Mouse (Mus musculus) layer of hippocampus, postnatal 14 days (tissue): ENCODE data around the gene Myl9. TPM values are rescaled to one million over a fixed set of nuclear protein-coding genes. Genes with fewer than 3 reads are reported as not detected.
"Not testable (repeated sequence)": the region's sequence is repeated elsewhere in the genome, so short reads cannot be mapped to it uniquely, and the experiment has no call there.

Experiments
- DNase-seq, 2 experiments: peaks; one replicate each; pipeline ENCODE4 v3.0.0; 2021 to 2022; ENCODE audit warnings: low spot score in 2 of 2, mixed read lengths in 1 of 2
- total RNA-seq, 2 experiments: library from RNA; stranded (reverse); gene quantifications; 2 replicates each; pipeline ENCODE4 v1.2.3; 2021

The Myl9 gene
- total RNA-seq, 2 experiments from 2014 or later: 22.3 to 24.9 TPM

- DNase-seq: no peak
Observed at GRCm38 (mm10) chr2:156782481-156783348, 7.5 kb downstream of the Myl9 start.

GRCm38 (mm10) chr2:156783349-156783728 lies 8.1 kb downstream of the Myl9 start:
- DNase-seq: no peak

GRCm38 (mm10) chr2:156784016-156784585 lies 8.9 kb downstream of the Myl9 start:
- DNase-seq: no peak

GRCm38 (mm10) chr2:156784891-156785290 lies 9.7 kb downstream of the Myl9 start:
- DNase-seq: no peak

DNA sequence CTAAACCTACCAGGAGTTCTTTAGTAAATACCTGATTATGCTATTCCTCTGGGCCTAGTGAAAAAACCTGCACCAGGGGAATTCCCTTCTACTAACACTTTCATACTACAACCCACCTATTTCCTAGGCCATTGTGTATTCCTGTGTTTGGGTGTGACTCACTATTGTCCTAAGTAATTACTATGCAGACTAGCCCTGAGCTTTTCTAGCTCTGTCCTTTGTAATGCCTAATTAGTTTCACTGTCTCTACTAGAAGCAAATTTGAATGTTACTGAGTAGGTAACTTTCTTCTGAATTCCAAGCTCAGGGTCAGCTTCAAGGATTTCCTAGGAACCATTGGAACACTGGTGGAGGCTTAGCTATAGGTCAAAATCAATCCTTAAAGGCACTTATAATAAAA lies 11.1 kb downstream of the Myl9 start:
- DNase-seq: not testable (repeated sequence)

DNA sequence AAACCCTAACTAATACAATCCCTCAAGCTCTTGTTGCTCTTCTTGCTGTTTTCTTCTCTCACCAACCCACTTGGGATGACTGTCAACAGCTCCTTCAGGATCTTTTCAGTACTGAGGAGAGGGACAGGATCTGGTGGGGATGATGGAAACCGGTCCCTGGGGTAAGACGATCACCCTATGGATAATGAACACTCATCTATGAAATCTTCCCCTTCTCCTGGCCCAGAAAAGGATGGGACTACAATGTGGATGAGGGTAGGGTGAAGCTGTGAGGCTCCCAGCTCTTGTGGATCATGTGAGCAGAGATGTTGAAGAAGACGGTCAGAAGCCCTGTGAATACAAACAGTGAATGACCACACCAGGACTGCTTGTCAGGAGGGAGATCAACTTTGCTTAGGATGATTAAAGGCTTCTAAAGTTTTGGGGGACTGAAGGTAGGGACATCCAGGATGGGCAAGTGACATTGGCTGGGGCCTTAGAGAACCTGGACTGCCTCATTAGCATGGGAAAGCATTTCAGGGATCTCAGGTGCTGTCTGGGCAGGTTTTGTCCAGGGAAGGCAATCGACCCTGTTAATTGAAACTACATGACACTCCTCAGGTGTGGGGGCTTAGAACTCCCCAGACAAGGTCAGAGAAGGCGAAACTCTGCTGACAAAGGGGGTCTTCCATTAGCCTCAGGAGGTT lies 12.0 kb downstream of the Myl9 start:
- DNase-seq: no peak

- DNase-seq: no peak
Observed at GRCm38 (mm10) chr2:156787776-156788105, 12.5 kb downstream of the Myl9 start.

DNA sequence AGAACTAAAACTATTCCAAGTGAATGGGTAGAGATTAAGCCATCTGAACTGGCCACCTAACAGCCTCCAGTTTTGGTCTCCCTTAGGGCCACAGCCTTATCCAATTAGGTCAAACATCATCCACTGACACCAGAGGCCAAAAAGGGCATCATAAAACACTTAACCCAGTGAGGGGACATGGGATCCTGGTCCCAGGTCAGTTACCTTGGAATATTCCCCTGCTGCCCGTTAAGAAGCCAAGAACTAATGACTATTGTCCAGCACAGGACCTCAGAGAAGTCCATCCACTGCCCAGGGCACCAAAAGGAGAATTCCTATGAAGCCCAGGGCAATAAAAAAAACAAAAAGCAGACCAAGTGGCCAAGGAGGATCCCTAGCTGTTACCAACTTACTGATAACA lies 13.6 kb downstream of the Myl9 start:
- DNase-seq: no peak

GRCm38 (mm10) chr2:156798516-156798915 lies 23.3 kb downstream of the Myl9 start:
- no peak for DNase-seq

DNA sequence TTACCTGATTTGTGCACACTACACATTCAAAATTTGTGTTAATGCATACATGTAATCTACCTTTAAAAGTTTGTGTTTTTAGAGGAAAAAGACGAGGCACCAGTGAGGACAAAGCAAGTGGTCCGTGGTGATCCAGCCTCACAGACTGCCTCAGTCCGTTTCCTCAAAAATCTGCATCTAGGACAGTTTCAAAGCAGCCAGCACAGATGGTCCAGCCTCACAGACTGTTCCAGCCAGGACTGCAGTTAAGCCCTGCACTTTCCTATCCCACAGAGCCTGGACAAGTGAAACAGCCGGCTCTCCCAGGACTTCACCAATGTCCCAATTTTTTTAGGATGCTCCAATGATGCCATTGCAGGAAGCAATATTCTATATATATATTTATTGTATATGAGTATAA lies 25.8 kb downstream of the Myl9 start:
- no peak for DNase-seq

DNA sequence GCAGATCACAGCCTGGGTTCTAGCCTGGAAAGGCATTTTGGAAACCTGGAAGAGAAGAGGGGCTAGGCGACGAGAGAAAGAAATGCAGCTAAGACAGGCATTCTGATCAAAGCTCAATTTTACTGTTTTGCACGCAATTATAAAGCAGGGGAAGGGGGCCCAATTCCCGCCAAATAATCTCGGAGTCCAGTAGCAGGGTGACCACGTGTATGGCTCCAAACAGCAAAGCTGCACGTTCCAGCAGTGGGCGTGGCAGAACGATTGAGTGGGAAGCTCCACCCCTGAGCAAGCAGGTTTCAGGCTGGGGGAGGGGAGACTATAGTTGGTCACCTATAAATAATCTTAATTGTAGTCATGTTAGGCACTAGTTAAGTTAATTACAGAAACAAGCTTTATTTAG lies 26.9 kb downstream of the Myl9 start:
- not testable (repeated sequence) for DNase-seq

DNA sequence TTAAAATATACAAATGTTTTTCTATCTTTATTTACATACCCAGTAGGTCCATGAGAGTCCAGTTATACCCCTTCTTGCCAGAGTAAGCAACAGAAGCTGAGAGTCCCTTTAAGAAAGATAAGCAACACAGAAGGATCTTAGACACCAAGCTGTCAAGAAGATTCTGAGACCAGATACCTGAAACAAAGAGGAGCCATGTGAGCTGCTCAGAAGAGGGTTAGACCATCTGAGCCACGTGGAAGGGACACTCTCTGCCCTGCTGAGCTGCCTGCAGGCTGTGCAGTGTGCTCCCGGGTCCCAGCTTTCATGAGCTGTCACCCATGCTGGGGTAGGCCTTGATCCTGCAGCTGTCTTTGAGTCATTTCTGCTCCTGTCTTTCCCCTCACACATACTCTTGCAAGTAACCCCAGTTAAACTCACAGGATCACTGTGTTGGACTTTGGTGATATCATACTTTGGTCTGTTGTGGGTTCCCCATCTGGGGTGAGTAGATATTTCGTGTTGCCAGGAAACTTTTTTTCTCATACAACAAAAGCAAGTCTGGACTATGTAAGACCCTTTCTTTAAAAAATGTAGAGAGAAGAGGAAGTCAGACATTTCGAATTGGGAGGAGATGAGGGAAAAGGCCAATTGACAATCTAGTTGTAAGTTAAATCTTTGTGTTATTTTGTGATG lies 28.6 kb downstream of the Myl9 start:
- no peak for DNase-seq

DNA sequence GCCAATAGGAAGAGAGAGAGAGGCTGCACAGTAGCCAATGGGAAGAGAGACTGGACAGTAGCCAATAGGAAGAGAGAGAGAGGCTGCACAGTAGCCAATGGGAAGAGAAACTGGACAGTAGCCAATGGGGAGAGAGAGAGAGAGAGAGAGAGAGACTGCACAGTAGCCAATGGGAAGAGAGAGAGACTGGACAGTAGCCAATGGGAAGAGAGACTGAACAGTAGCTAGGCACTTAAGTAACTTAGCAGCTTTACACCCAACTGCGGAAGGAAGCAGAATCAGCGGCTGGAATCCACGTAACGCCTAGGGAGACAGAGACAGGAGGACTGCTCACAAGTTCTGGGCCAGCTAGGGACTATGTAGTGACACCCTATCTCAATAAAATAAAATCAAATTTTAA lies 29.4 kb downstream of the Myl9 start:
- no peak for DNase-seq

DNA sequence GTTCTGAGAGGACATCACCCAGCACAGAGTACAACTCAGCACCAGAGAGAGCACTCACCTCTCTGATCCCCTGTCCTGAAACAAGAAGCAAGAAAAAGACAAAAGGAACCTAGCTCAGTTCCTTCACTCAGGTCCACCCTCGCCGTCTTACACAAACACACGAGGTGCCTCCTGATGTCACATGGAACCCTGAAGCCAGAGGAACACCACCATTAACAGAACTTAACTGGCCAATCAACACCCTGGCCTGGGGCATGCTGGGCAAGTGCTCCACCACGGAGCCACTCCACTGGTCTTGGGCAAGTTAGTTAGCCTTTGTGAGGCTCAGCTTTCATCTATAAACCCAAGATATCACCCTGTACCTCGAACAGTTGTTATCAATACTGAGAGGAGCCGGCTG lies 31.7 kb downstream of the Myl9 start:
- DNase-seq: no peak

- DNase-seq: peak; percentile 62 to 77
Observed at GRCm38 (mm10) chr2:156809579-156809978, 34.4 kb downstream of the Myl9 start.

DNA sequence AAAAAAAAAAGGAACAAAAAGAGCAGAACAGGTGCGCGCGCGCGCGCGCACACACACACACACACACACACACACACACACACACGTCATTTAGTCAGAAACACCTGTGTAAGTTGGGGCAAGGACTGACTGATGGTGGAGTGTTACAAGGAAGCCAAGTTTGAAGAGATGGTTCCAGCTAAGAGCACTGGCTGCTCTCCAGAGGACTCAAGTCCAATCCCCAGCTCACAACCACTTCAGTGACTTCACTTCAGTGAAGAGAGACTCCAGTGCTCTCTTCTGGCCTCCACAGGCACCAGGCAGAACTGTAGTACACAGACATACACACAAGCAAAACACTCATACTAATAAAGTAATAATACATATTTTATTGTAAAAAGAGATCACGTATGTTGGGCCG lies 35.5 kb downstream of the Myl9 start:
- no peak for DNase-seq

DNA sequence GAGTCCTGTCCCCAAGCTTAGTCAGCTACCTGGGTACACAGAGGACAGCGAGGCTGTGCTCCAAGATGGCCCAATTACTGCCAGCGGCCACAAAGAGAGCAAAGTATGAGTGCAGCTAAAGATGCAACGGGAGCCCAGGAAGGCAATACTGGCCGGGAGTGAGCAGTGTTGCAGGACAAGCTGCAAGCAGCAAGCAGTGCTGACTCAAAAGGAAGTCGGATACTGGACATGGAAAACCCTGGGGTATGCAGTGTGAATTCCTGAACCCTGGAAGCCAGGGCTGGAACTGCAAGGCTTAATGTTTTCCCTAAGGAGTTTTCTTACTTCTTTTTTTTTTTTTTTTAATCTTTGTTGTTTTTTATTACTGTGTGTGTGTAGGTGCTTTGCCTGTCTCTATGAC lies 36.3 kb downstream of the Myl9 start:
- no peak for DNase-seq

- no peak for DNase-seq
Observed at GRCm38 (mm10) chr2:156814344-156814801, 39.2 kb downstream of the Myl9 start.

DNA sequence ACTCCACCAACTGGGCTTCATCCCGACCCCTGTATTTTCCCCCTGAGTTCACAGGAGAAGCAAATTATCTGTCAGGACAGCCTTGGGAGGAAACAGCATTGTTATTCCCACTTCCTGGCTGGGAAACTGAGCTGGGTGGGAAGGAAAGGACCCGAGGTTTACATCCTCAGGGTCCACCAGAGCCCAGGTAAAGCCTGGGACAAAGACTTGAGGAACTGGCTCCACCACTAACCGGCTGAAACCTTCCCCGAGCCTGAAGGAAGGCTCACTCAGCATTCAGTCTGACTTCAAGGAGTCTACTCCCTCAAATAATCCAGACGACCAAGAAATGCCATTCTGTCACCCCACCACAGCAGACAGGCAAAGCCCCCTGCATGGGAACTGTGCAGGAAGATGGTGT lies 39.7 kb downstream of the Myl9 start:
- no peak for DNase-seq

DNA sequence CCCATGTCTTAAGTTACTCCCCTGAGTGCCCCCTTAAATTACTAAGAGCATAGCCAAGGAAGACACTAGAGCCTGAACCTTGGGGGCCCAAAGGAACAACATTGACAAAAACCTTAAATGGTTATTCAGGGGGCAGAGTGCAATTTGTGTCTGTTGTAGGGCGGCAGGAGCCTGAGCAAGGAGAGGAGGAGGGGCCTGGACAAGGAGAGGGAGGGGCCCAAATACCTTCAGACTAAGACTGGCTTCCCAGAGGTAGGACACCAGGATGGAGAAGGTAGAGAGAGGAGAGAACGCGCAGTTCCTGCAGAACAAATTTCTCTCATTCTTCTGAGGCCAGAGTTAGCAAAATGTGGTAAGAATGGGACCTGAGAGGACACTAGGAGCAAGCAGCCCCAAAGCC lies 40.2 kb downstream of the Myl9 start:
- DNase-seq: no peak

DNA sequence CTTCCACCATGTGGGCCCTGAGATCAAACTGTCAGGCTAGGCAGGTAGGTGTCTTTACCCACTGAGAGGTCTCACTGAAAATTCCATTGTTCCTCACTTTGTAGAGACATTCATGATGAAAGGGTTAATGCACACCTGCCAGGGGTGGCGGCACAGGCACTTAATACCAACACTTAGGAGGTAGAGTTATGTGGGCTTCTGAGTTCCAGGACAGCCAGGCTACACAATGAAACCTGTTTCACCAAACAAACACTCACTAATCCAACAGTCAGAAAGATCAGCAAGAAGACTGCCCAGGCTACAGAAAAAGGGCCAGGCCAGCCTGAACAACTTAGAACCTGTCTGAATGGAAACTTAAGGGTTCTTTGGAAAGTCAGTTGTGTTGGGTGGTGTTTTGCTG lies 40.9 kb downstream of the Myl9 start:
- DNase-seq: no peak

DNA sequence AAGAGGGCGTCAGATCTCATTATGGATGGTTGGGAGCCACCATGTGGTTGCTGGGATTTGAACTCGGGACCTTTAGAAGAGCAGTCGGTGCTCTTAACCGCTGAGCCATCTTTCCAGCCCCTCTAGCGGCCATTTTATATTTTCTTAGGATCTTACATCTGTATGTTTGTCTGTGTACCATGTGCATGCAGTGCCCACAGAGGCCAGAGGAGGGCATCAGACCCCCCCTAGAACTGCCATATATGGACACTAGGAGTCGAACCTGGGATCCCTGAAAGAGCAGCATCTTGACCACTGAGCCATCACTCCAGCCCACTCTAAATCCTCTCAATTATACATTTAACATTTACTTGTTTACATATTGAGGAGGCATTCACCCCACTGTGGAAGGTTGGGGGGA lies 49.9 kb downstream of the Myl9 start:
- DNase-seq: not testable (repeated sequence)
